Mouse (Mus musculus) forebrain, embryonic 14.5 days (tissue): ENCODE data around the gene Kcna6. TPM values are rescaled to one million over a fixed set of nuclear protein-coding genes. Genes with fewer than 3 reads are reported as not detected.

Experiments used
- ATAC-seq: fragments of 200-750 bp; cut with Nextera tagmentation; 2 replicates; pipeline ENCODE4 v1.8.0; 2017; ENCODE audit warnings: mild to moderate bottlenecking, moderate library complexity
- DNase-seq: peaks from one replicate; pipeline ENCODE4 v3.0.0-alpha.2; 2015; ENCODE audit warnings: low spot score
- H3K27ac ChIP-seq: fragments of 300-500 bp; sonication (generic); 2 replicates; pipeline ENCODE4 v1.5.1; 2014; ENCODE audit warnings: low read depth, mild to moderate bottlenecking, control low read depth, low read length, moderate library complexity
- H3K27me3 ChIP-seq: fragments of 300-500 bp; sonication (generic); replicated peaks from 2 replicates; pipeline ENCODE4 v1.6.1; 2014; ENCODE audit warnings: low read length, control low read depth, mixed read lengths; ENCODE audit not compliant: control insufficient read depth, insufficient read depth
- H3K36me3 ChIP-seq: fragments of 300-500 bp; sonication (generic); 2 replicates; pipeline ENCODE4 v1.6.1; 2014; ENCODE audit warnings: low read length, control low read depth; ENCODE audit not compliant: control insufficient read depth, insufficient read depth
- H3K4me1 ChIP-seq: fragments of 300-500 bp; sonication (generic); 2 replicates; pipeline ENCODE4 v1.6.1; 2014; ENCODE audit warnings: antibody characterized with exemption, low read length, control low read depth; ENCODE audit not compliant: control insufficient read depth, insufficient read depth
- H3K4me2 ChIP-seq: fragments of 300-500 bp; sonication (generic); 2 replicates; pipeline ENCODE4 v1.6.1; 2014; ENCODE audit warnings: mild to moderate bottlenecking, control low read depth, low read length
- H3K4me3 ChIP-seq: fragments of 300-500 bp; sonication (generic); 2 replicates; pipeline ENCODE4 v1.5.1; 2014; ENCODE audit warnings: low read depth, low read length, control low read depth
- H3K9ac ChIP-seq: fragments of 300-500 bp; sonication (generic); 2 replicates; pipeline ENCODE4 v1.6.1; 2014; ENCODE audit warnings: mild to moderate bottlenecking, low read length, control low read depth, moderate library complexity
- H3K9me3 ChIP-seq: fragments of 300-500 bp; sonication (generic); replicated peaks from 2 replicates; pipeline ENCODE4 v1.6.1; 2016; ENCODE audit warnings: low read length, control low read depth, mixed read lengths; ENCODE audit not compliant: control insufficient read depth
- WGBS: fragments of 180-500 bp; shearing (Covaris S2); extraction: QIAGEN DNeasy Blood & Tissue Kit; methylation state at CpG from one replicate; pipeline ENCODE4 v1.1.7; 2014; 5-methylcytosine and 5-hydroxymethylcytosine counted together
- polyA plus RNA-seq: library from polyadenylated mRNA; unstranded; fragments of >200 nt; fragmentation: Nextera tagmentation; extraction: Ambion mirVana; gene quantifications from 2 replicates; pipeline ENCODE4 v1.2.1, GENCODE M21; 2014

Kcna6 gene
- 6.7 and 9.1 TPM in 2 replicates for polyA plus RNA-seq

- peak within 1 kb of the TSS; percentile 39; the same call in 1 of the 2 replicates for H3K27ac ChIP-seq
- WGBS: 2% methylated on average over 36 of the region's 36 CpGs
- peak within 1 kb of the TSS; percentile 48 for H3K4me3 ChIP-seq
- peak; percentile 95 for ATAC-seq
- H3K4me2 ChIP-seq: peak within 1 kb of the TSS; percentile 87
- peak; percentile 85 for DNase-seq
- 0 out of 2 replicates have a peak, but pooled peaks cover 2% of the 10 kb centered on the region for H3K4me1 ChIP-seq
- no peaks in the 10 kb centered on the region for H3K36me3 ChIP-seq
- H3K9me3 ChIP-seq: no peaks in the 10 kb centered on the region
- peaks cover 21% of the 10 kb centered on the region; the same call in 1 of the 2 replicates for H3K27me3 ChIP-seq
- peak within 1 kb of the TSS; percentile 64 for H3K9ac ChIP-seq
These were observed at the start of gene Kcna6 for GRCm38 (mm10) chr6:126740211-126741142. Gene Kcna6, minus strand, starts transcription at chr6:126740674.

- no peaks in the 10 kb centered on the region for H3K36me3 ChIP-seq
- DNase-seq (no peak), ATAC-seq (no peak)
- H3K9me3 ChIP-seq: peaks cover 3% of the 10 kb centered on the region; the same call in 1 of the 2 replicates
- 81% methylated on average over 8 of the region's 8 CpGs for WGBS
- H3K27me3 ChIP-seq: no peaks in the 10 kb centered on the region
- H3K27ac ChIP-seq: no peak overlapping the region
- no peak overlapping the region for H3K4me3 ChIP-seq
- no peak overlapping the region for H3K9ac ChIP-seq
- H3K4me2 ChIP-seq: no peak overlapping the region
- no peaks in the 10 kb centered on the region for H3K4me1 ChIP-seq
These were observed 48.4 kb upstream of the Kcna6 start for GRCm38 (mm10) chr6:126788863-126789262.

GRCm38 (mm10) chr6:126784206-126784605 lies 43.7 kb upstream of the Kcna6 start:
- H3K27ac ChIP-seq: no peak overlapping the region
- H3K4me2 ChIP-seq: no peak overlapping the region
- DNase-seq (no peak), ATAC-seq (no peak)
- H3K4me3 ChIP-seq: no peak overlapping the region
- no peak overlapping the region for H3K9ac ChIP-seq
- 50% methylated on average over 5 of the region's 5 CpGs for WGBS
- H3K36me3 ChIP-seq: no peaks in the 10 kb centered on the region
- H3K4me1 ChIP-seq: no peaks in the 10 kb centered on the region
- H3K27me3 ChIP-seq: no peaks in the 10 kb centered on the region
- no peaks in the 10 kb centered on the region for H3K9me3 ChIP-seq

- no peaks in the 10 kb centered on the region for H3K9me3 ChIP-seq
- no peak overlapping the region for H3K27ac ChIP-seq
- H3K4me2 ChIP-seq: no peak overlapping the region
- DNase-seq (no peak), ATAC-seq (no peak)
- 77% methylated on average over 10 of the region's 10 CpGs for WGBS
- H3K27me3 ChIP-seq: no peaks in the 10 kb centered on the region
- no peaks in the 10 kb centered on the region for H3K4me1 ChIP-seq
- H3K4me3 ChIP-seq: no peak overlapping the region
- no peaks in the 10 kb centered on the region for H3K36me3 ChIP-seq
- no peak overlapping the region for H3K9ac ChIP-seq
These were observed 43.2 kb upstream of the Kcna6 start for GRCm38 (mm10) chr6:126783651-126784066.

GRCm38 (mm10) chr6:126783056-126783455 lies 42.6 kb upstream of the Kcna6 start:
- WGBS: 93% methylated on average over 1 of the region's 1 CpGs
- no peak for ATAC-seq
- H3K27ac ChIP-seq: no peak overlapping the region

GRCm38 (mm10) chr6:126777889-126778288 lies 37.4 kb upstream of the Kcna6 start:
- WGBS: 92% methylated on average over 6 of the region's 6 CpGs
- Histone ChIP-seq H3K36me3 (no peaks in the 10 kb centered on the region), H3K27ac (no peak overlapping the region), H3K4me1 (no peaks in the 10 kb centered on the region), H3K4me3 (no peak overlapping the region), H3K9me3 (no peaks in the 10 kb centered on the region), H3K27me3 (no peaks in the 10 kb centered on the region), H3K4me2 (no peak overlapping the region), H3K9ac (no peak overlapping the region)
- ATAC-seq: no peak
- DNase-seq: no peak

More at GRCm38 (mm10) chr6:126783056-126783455, 42.6 kb upstream of the Kcna6 start:
- Histone ChIP-seq H3K4me3 (no peak overlapping the region), H3K4me2 (no peak overlapping the region), H3K9me3 (no peaks in the 10 kb centered on the region), H3K27me3 (no peaks in the 10 kb centered on the region), H3K9ac (no peak overlapping the region), H3K36me3 (no peaks in the 10 kb centered on the region), H3K4me1 (no peaks in the 10 kb centered on the region)
- DNase-seq: no peak

GRCm38 (mm10) chr6:126773873-126774272 lies 33.4 kb upstream of the Kcna6 start:
- Histone ChIP-seq H3K4me3 (no peak overlapping the region), H3K4me2 (no peak overlapping the region), H3K27me3 (no peaks in the 10 kb centered on the region), H3K4me1 (no peaks in the 10 kb centered on the region), H3K9ac (no peak overlapping the region), H3K27ac (no peak overlapping the region), H3K9me3 (no peaks in the 10 kb centered on the region), H3K36me3 (no peaks in the 10 kb centered on the region)
- no peak for ATAC-seq
- DNase-seq: no peak
- WGBS: 67% methylated on average over 4 of the region's 4 CpGs

- Histone ChIP-seq H3K4me1 (peaks cover 11% of the 10 kb centered on the region), H3K9ac (no peak overlapping the region), H3K9me3 (no peaks in the 10 kb centered on the region), H3K4me2 (no peak overlapping the region), H3K27me3 (no peaks in the 10 kb centered on the region), H3K27ac (no peak overlapping the region), H3K4me3 (no peak overlapping the region), H3K36me3 (no peaks in the 10 kb centered on the region)
- no peak for DNase-seq
- no peak for ATAC-seq
- WGBS: 70% methylated on average over 4 of the region's 4 CpGs
These were observed 31.9 kb upstream of the Kcna6 start for GRCm38 (mm10) chr6:126772326-126772725.

GRCm38 (mm10) chr6:126770146-126770731 lies 29.8 kb upstream of the Kcna6 start:
- H3K4me2 ChIP-seq: no peak overlapping the region
- H3K27me3 ChIP-seq: no peaks in the 10 kb centered on the region
- 76% methylated on average over 12 of the region's 12 CpGs for WGBS
- H3K9ac ChIP-seq: no peak overlapping the region
- no peak overlapping the region for H3K27ac ChIP-seq
- peaks cover 11% of the 10 kb centered on the region for H3K4me1 ChIP-seq
- no peaks in the 10 kb centered on the region for H3K36me3 ChIP-seq
- H3K4me3 ChIP-seq: no peak overlapping the region
- DNase-seq: no peak
- no peaks in the 10 kb centered on the region for H3K9me3 ChIP-seq
- ATAC-seq: no peak
